Mouse (Mus musculus) megakaryocyte, embryonic 14.5 days (primary cell): ENCODE data around the gene Bace1. TPM values are rescaled to one million over a fixed set of nuclear protein-coding genes. Genes with fewer than 3 reads are reported as not detected.

Experiments used
- H3K27me3 ChIP-seq: replicated peaks from 2 replicates; pipeline ENCODE3; 2012; ENCODE audit warnings: inconsistent platforms
- H3K36me3 ChIP-seq: replicated peaks from 2 replicates; pipeline ENCODE3; 2012; ENCODE audit warnings: low read length, inconsistent platforms, mixed read lengths
- H3K4me1 ChIP-seq: 2 replicates; pipeline ENCODE4 v1.6.1; 2012; ENCODE audit warnings: inconsistent platforms
- H3K4me3 ChIP-seq: replicated peaks from 2 replicates; pipeline ENCODE3; 2012; ENCODE audit warnings: moderate library complexity, mild to moderate bottlenecking, inconsistent platforms
- H3K9me3 ChIP-seq: 2 replicates; pipeline ENCODE4 v1.6.1; 2012; ENCODE audit warnings: inconsistent platforms
- FLI1 ChIP-seq: IDR thresholded peaks from 2 replicates; pipeline ENCODE4 v1.6.1; 2012; ENCODE audit warnings: low read length, inconsistent platforms, mixed read lengths
- GATA1 ChIP-seq: IDR thresholded peaks from 3 replicates; pipeline ENCODE4 v1.6.1; 2012; ENCODE audit warnings: mixed read lengths, low read length, inconsistent platforms, borderline replicate concordance
- polyA plus RNA-seq: library from polyadenylated mRNA; stranded (reverse); fragments of >175 nt; gene quantifications from 2 replicates; pipeline ENCODE4 v1.2.3, GENCODE M21; 2012; ENCODE audit warnings: low replicate concordance; ENCODE audit not compliant: insufficient read depth

The Bace1 gene
- polyA plus RNA-seq, 1 experiment: 0.37 TPM

DNA sequence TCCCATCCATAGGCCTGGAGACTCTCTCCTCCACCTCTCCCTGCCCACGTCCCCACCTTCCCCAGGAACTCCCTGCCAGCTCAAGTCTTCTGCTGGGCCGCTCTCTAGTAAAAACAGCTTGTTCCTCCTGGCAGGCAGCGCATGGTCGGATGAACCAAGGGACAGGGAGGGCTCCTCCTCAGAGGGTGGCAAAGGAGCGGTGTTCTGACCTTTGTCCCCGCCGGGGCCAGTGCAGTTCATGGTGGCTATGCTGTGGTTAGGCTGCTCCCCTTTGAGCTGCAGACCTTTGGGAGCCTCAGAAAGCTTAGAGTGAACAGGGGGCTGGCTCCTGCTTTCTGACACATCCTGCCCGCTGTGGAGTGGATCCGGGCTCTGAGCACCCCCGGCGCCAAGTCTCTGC, 31.5 kb upstream of the Bace1 start:
- Histone ChIP-seq H3K27me3 (peaks cover 95% of the 10 kb centered on the region), H3K4me1 (no peaks in the 10 kb centered on the region), H3K4me3 (no peak overlapping the region), H3K36me3 (no peaks in the 10 kb centered on the region), H3K9me3 (peaks cover 18% of the 10 kb centered on the region)
- TF ChIP-seq FLI1 (no peak), GATA1 (no peak)

DNA sequence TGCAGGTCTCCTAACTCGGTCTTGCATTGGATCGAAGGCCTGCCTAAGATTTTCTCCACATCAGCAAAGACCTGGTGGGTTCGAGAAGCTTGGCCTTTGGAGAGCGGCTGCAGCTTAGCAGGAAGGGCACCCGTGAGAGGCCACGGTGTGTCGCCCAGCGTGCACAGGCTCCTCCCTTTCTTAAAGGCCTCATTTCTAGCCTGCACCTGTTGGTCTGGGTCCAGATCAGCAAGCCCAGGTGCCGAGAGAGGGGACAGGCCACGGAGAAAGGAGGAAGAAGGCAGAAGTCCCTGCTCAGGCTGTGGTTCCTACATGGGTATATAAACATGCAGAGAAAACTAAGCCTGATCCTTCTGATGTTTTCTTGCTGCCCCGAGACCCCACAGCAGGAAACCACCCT, 31.0 kb upstream of the Bace1 start:
- Histone ChIP-seq H3K36me3 (no peaks in the 10 kb centered on the region), H3K27me3 (peaks cover 93% of the 10 kb centered on the region), H3K4me1 (no peaks in the 10 kb centered on the region), H3K4me3 (no peak overlapping the region), H3K9me3 (peaks cover 14% of the 10 kb centered on the region)
- TF ChIP-seq FLI1 (no peak), GATA1 (no peak)

DNA sequence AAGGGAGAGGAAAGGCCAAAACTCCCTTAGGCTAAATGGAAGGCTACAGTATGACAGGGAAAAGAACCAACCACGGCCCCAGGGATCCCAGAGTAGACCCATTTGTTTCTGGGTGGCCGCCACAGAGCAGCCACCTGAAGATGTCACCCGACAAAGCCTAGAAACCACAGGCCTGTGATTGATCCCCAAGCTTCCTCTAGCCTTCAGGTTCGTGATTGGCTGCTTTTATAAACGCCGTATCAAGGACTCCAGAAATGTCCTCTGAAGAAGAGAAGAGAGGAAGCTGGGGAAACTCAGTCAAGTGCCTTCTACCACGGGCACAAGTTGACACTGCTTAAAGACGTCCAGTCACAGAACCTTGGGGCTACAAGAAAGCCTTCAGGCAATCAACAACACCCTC, 30.6 kb upstream of the Bace1 start:
- Histone ChIP-seq H3K4me1 (no peaks in the 10 kb centered on the region), H3K27me3 (peaks cover 92% of the 10 kb centered on the region), H3K4me3 (no peak overlapping the region), H3K9me3 (peaks cover 11% of the 10 kb centered on the region), H3K36me3 (no peaks in the 10 kb centered on the region)
- TF ChIP-seq GATA1 (no peak), FLI1 (no peak)

DNA sequence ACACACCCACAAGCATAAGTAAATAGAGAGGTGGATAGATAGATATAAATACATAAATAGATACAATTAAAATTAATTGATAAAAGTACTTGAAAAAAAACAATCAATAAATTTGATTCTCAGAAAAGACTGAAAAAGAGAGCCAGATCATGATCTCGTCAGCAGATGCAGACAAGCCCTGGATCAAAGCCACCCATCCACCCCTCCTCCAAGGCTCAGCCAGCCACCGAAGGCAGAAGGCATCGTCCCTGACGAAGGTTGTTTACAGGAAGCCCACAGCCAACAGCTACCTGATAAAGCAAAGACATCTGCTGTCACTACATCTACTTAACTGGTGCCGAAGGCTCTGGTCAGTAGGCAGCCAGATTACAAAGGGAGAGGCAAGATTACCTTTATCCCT, 26.4 kb upstream of the Bace1 start:
- no peak for TF ChIP-seq FLI1
- no peak for TF ChIP-seq GATA1
- Histone ChIP-seq H3K36me3 (no peaks in the 10 kb centered on the region), H3K27me3 (peaks cover 89% of the 10 kb centered on the region), H3K4me1 (no peaks in the 10 kb centered on the region), H3K9me3 (peaks cover 10% of the 10 kb centered on the region), H3K4me3 (no peak overlapping the region)

DNA sequence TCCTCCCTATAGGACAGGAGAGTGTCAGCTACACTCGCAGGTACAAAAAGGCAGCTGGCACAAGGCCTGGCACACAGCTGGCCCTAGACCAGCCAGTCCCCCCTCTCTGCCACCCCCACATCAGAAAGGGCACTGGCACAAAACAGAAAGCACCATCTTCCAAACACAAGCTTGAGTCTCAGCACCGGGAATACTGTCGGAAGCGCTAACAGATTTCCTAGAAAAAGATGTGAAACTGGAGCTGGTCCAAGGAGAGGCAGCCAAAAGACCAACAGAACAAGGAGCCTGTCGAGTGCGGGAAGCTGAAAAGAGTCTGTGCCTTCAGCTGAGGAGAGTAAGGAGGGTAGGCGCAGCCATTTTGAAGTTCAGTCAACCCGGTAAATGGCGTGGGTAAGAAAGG, 23.3 kb upstream of the Bace1 start:
- peaks cover 18% of the 10 kb centered on the region for H3K4me1 ChIP-seq
- no peak for TF ChIP-seq FLI1
- TF ChIP-seq GATA1: no peak
- peaks cover 90% of the 10 kb centered on the region for H3K27me3 ChIP-seq
- no peak overlapping the region for H3K4me3 ChIP-seq
- peaks cover 16% of the 10 kb centered on the region for H3K9me3 ChIP-seq
- no peaks in the 10 kb centered on the region for H3K36me3 ChIP-seq

DNA sequence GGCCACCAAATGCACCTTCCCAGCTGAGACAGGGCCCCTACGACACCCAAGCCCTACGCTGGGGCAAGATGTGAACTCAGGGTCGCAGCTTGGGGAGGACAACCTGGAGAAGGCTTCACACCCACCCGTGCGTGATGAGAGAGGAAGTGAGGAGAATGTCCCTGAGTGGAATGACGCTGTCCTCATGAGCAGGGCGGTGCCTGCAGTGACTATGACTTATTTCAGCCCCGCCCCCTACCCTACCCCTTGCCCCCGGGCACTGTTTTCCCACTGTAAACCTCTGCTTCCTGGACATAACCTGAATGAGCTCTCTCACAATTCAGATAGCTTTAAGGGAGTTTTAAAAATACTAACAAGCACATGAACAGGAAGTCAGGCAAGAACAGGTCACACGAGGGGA, 22.9 kb upstream of the Bace1 start:
- TF ChIP-seq GATA1 (no peak), FLI1 (no peak)
- Histone ChIP-seq H3K36me3 (no peaks in the 10 kb centered on the region), H3K27me3 (peaks cover 90% of the 10 kb centered on the region), H3K4me3 (no peak overlapping the region), H3K9me3 (peaks cover 16% of the 10 kb centered on the region), H3K4me1 (peaks cover 18% of the 10 kb centered on the region)

DNA sequence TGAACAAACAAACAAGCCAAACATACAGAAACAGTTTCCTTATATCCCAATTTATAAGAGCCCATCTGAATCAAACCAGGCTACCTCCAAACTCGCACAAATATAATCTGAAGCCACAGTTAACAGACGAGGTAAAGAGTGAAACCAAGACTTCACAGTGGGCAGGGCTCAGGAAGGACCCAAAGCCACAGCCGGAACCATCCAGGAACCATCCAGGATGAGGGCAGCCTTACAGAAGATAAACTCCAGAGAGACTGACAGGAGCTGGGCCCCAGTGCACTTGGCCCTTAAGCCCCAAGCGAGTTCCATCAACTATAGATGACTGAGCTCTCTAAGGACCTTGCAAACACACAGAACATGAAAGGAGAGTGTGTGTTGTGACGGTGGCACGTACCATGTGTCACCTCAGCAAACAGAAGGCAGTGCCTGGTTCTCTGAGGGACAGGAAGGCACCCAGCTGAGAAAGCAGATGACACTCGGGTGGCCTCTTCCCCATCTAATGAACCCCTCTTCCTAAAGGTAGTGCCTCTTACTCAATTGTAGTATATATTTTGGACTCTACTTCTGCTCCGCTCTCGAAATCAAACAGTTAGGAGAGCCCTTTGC, 19.9 kb upstream of the Bace1 start:
- no peaks in the 10 kb centered on the region for H3K36me3 ChIP-seq
- H3K9me3 ChIP-seq: peaks cover 26% of the 10 kb centered on the region
- TF ChIP-seq FLI1 (no peak), GATA1 (no peak)

DNA sequence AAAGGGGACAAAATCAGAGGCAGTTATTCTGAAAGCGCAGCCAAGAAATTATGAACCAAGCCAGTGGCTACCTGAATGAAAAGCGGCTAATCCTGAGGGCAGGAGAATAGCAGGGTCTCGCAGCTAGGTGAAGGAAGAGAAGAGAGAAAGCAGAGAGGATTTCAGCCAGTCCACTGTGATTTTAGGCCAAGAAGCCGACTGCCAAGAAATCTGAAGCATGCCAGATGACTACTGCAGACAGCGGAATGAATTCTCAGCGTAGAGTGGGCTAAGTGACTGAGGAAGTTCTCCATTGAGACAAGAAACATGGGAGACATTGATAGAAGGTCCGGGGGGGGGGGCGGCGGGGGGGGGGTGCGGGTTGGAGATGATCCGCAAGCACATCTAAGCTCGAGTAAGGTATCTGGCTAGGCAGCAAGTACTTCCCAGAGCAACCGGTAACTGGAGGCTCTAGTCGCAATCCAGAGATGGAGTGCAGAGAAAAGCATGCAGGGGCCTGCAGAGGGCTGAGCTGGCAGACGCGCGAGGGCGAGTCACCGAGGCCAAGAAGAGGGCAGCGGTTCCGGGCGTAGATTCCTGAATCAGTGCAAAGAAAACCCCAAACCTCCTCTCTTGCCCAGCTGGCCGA, 10.6 kb upstream of the Bace1 start:
- Histone ChIP-seq H3K36me3 (no peaks in the 10 kb centered on the region), H3K9me3 (peaks cover 22% of the 10 kb centered on the region), H3K4me3 (peak overlapping the region; percentile 91), H3K27me3 (peaks cover 71% of the 10 kb centered on the region), H3K4me1 (peaks cover 14% of the 10 kb centered on the region)
- TF ChIP-seq FLI1 (no peak), GATA1 (no peak)

More for the DNA sequence above, 19.9 kb upstream of the Bace1 start:
- peaks cover 95% of the 10 kb centered on the region for H3K27me3 ChIP-seq
- H3K4me1 ChIP-seq: peaks cover 18% of the 10 kb centered on the region
- H3K4me3 ChIP-seq: peak overlapping the region; percentile 73

DNA sequence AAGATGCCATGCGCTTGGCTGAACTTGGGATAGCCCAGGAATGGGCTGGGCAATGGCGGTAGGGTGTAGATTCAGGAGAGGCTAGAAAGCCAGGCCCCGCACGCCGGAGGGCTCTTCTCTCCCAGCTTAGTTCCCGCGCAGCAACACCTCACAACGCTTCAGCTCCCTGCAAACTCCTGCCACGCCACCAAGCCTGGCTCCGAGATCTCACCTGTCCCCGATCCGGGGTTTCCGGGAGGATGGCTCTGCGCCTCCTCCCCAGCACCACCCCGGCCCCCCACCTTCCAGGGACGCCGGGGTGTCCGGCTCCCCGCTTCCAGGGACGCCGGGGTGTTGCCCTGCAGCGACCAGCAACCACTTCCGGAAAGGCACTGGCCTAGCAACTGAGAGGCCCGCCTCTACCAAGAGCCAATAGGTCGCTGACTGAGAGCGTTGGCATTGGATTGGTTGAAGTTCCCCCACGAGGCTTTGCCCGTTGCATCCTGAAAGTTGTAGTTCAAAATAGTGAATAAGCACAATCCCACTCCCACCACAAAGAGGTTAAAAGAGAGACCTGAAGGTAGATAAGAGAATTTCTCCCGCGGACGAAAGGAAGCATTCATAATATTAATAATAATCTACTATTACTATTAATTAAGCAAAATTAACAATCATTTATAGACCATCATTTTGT, 10.0 kb upstream of the Bace1 start, which contains the start of gene Cep164:
Gene Cep164, minus strand, starts transcription at position 401 of the 673 bp plus-strand sequence.
- peak within 1 kb of the TSS; percentile 91 for H3K4me3 ChIP-seq
- H3K9me3 ChIP-seq: peaks cover 22% of the 10 kb centered on the region
- peaks cover 14% of the 10 kb centered on the region for H3K4me1 ChIP-seq
- TF ChIP-seq GATA1: no peak
- no peak for TF ChIP-seq FLI1
- H3K27me3 ChIP-seq: peaks cover 71% of the 10 kb centered on the region
- no peaks in the 10 kb centered on the region for H3K36me3 ChIP-seq

DNA sequence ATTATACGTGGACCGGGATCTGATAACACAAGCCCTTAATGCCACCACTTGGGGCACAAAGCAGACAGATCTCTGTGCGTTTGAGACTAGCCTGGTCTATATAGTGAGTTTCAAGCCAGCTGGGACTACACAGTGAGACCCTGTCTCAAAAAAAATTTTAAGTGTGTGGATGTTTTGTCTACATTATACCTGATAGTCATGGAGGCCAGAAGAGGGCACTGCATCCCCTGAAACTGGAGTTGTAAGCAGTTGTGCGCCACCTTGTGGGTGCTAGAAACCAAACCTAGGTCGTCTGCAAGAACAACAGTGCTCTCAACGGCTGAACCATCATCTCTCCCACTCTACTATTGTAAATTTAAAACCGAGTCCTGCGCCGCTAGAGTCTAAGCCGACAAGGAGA, 9.3 kb upstream of the Bace1 start:
- Histone ChIP-seq H3K27me3 (peaks cover 72% of the 10 kb centered on the region), H3K4me1 (peaks cover 14% of the 10 kb centered on the region), H3K9me3 (peaks cover 22% of the 10 kb centered on the region), H3K36me3 (no peaks in the 10 kb centered on the region), H3K4me3 (peak overlapping the region; percentile 66)
- no peak for TF ChIP-seq GATA1
- TF ChIP-seq FLI1: no peak
